Mouse (Mus musculus) CH12.LX (cell line): ENCODE measurements at regions not wholly inside any gene's neighbourhood (a gene's known extent, or its start where the extent isn't known, plus 50 kb on each side); places are given as distances from the start of the nearest gene placed in this dataset.

ENCODE experiments used
- CTCF ChIP-seq, 2 experiments: IDR thresholded peaks in 1 of 2; conservative IDR thresholded peaks in 1 of 2; 2 replicates each; pipeline ENCODE4 v1.5.1; 2011 to 2012; ENCODE audit warnings: low read depth in 2 of 2, low read length in 2 of 2, improper control_type of control experiment in 1 of 2, inconsistent platforms in 1 of 2, mild to moderate bottlenecking in 1 of 2, moderate library complexity in 1 of 2
- ELF1 ChIP-seq: IDR thresholded peaks from 2 replicates; pipeline ENCODE4 v1.6.1; 2014; ENCODE audit warnings: low read depth, mild to moderate bottlenecking, inconsistent platforms, low read length, improper control_type of control experiment
- EP300 ChIP-seq: IDR thresholded peaks from 2 replicates; pipeline ENCODE4 v1.6.1; 2011; ENCODE audit warnings: low read length, improper control_type of control experiment
- JUND ChIP-seq: conservative IDR thresholded peaks from 2 replicates; pipeline ENCODE4 v1.6.1; 2011; ENCODE audit warnings: low read depth, low read length, improper control_type of control experiment
- KAT2A ChIP-seq: IDR thresholded peaks from 2 replicates; pipeline ENCODE4 v1.6.1; 2012; ENCODE audit warnings: low read length, improper control_type of control experiment, inconsistent platforms; ENCODE audit not compliant: insufficient replicate concordance
- MAZ ChIP-seq: IDR thresholded peaks from 2 replicates; pipeline ENCODE4 v1.6.1; 2012; ENCODE audit warnings: low read depth, mild to moderate bottlenecking, inconsistent platforms, low read length, improper control_type of control experiment, moderate library complexity
- MXI1 ChIP-seq: IDR thresholded peaks from 2 replicates; pipeline ENCODE4 v1.6.1; 2011; ENCODE audit warnings: mild to moderate bottlenecking, low read depth, low read length, improper control_type of control experiment
- MYC ChIP-seq: IDR thresholded peaks from 2 replicates; pipeline ENCODE4 v1.6.1; 2011; ENCODE audit warnings: low read depth, mild to moderate bottlenecking, improper control_type of control experiment, low read length
- NRF1 ChIP-seq: IDR thresholded peaks from 2 replicates; pipeline ENCODE4 v1.6.1; 2014; ENCODE audit warnings: low read depth, mild to moderate bottlenecking, inconsistent platforms, low read length, improper control_type of control experiment, moderate library complexity
- POLR2A ChIP-seq: IDR thresholded peaks from 2 replicates; pipeline ENCODE4 v1.6.1; 2011; ENCODE audit warnings: low read depth, mild to moderate bottlenecking, improper control_type of control experiment, low read length
- RAD21 ChIP-seq: IDR thresholded peaks from 2 replicates; pipeline ENCODE4 v1.6.1; 2011; ENCODE audit warnings: low read depth, mild to moderate bottlenecking, low read length, improper control_type of control experiment, moderate library complexity
- TBP ChIP-seq: conservative IDR thresholded peaks from 2 replicates; pipeline ENCODE4 v1.6.1; 2011; ENCODE audit warnings: low read depth, low read length, improper control_type of control experiment
- TCF12 ChIP-seq: IDR thresholded peaks from 2 replicates; pipeline ENCODE4 v1.6.1; 2014; ENCODE audit warnings: low read depth, mild to moderate bottlenecking, inconsistent platforms, low read length, improper control_type of control experiment
- UBTF ChIP-seq: IDR thresholded peaks from 2 replicates; pipeline ENCODE4 v1.6.1; 2012; ENCODE audit warnings: low read depth, mild to moderate bottlenecking, inconsistent platforms, low read length, improper control_type of control experiment, moderate library complexity

GRCm38 (mm10) chr10:98504524-98504923 is 409.7 kb upstream of the Atp2b1 start:
- TF ChIP-seq RAD21: no peak
- no peak for TF ChIP-seq UBTF
- no peak for TF ChIP-seq EP300
- no peak for TF ChIP-seq TCF12
- TF ChIP-seq TBP: no peak
- no peak for TF ChIP-seq ELF1
- no peak for TF ChIP-seq CTCF (conservative IDR thresholded peaks at IDR 0.05 in 1 of 2, IDR thresholded peaks at IDR 0.05 in 1 of 2; ENCODE audit: low read depth in 2 of 2, low read length in 2 of 2)
- TF ChIP-seq POLR2A: no peak
- TF ChIP-seq NRF1: no peak
- no peak for TF ChIP-seq MXI1
- no peak for TF ChIP-seq KAT2A
- TF ChIP-seq MYC: no peak
- TF ChIP-seq JUND: no peak
- TF ChIP-seq MAZ: no peak
